Mouse (Mus musculus) lung, embryonic 15.5 days (tissue): Measurements from ENCODE around the gene Pin4. TPM values are rescaled to one million over a fixed set of nuclear protein-coding genes. Genes with fewer than 3 reads are reported as not detected.

ENCODE experiments used
- ATAC-seq: fragments of 200-750 bp; cut with Nextera tagmentation; 2 replicates; pipeline ENCODE4 v1.8.0; 2017; ENCODE audit warnings: moderate number of reproducible peaks, borderline replicate concordance; ENCODE audit not compliant: low FRiP score, low TSS enrichment; ENCODE audit errors: extremely low read depth
- H3K27ac ChIP-seq: fragments of 300-500 bp; sonication (generic); 2 replicates; pipeline ENCODE4 v1.5.1; 2015; ENCODE audit warnings: moderate library complexity, mild to moderate bottlenecking, inconsistent platforms
- H3K27me3 ChIP-seq: fragments of 300-500 bp; sonication (generic); 2 replicates; pipeline ENCODE4 v1.6.1; 2015; ENCODE audit warnings: inconsistent platforms
- H3K36me3 ChIP-seq: fragments of 300-500 bp; sonication (generic); 2 replicates; pipeline ENCODE4 v1.6.1; 2015; ENCODE audit warnings: inconsistent platforms
- H3K4me1 ChIP-seq: fragments of 300-500 bp; sonication (generic); 2 replicates; pipeline ENCODE4 v1.6.1; 2015; ENCODE audit warnings: inconsistent platforms
- H3K4me2 ChIP-seq: fragments of 300-500 bp; sonication (generic); 2 replicates; pipeline ENCODE4 v1.6.1; 2015; ENCODE audit warnings: inconsistent platforms, mild to moderate bottlenecking, moderate library complexity
- H3K4me3 ChIP-seq: fragments of 300-500 bp; sonication (generic); 2 replicates; pipeline ENCODE4 v1.5.1; 2015; ENCODE audit warnings: mild to moderate bottlenecking, inconsistent platforms
- H3K9ac ChIP-seq: fragments of 300-500 bp; sonication (generic); 2 replicates; pipeline ENCODE4 v1.6.1; 2015; ENCODE audit warnings: inconsistent platforms
- H3K9me3 ChIP-seq: fragments of 300-500 bp; sonication (generic); 2 replicates; pipeline ENCODE4 v1.6.1; 2016; ENCODE audit warnings: inconsistent platforms
- WGBS: fragments of 180-500 bp; shearing (Covaris S2); methylation state at CpG from one replicate; pipeline ENCODE4 v1.1.7; 2015; 5-methylcytosine and 5-hydroxymethylcytosine counted together
- polyA plus RNA-seq: library from polyadenylated mRNA; unstranded; fragments of >200 nt; fragmentation: Nextera tagmentation; extraction: Ambion mirVana; gene quantifications from 2 replicates; pipeline ENCODE4 v1.2.1, GENCODE M21; 2015

The Pin4 gene
- polyA plus RNA-seq, 1 experiment from 2014 or later = 59.6 TPM

- no peak overlapping the region for H3K9ac ChIP-seq
Measured at GRCm38 (mm10) chrX:102160528-102160927, 41.3 kb downstream of the Pin4 start.

DNA sequence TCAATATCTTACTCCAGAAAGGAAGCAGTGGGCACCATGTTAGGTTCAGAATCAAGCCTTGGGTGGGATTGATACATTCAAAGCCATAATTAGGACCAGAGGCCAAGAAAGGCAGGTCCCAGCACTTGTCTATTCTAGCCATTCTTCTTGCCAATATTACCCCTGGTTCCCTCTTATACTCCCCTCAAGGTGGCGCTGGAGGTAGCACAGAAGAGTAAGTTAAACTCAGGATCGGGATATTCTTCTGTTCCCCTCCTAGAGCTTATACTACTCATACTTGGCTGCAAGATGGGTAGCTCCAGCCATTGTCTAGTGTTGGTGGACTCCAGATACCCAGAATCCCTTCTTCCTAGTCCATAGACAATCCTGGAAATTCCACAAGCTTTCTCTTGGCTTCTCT is 43.8 kb downstream of the Pin4 start:
- Histone ChIP-seq H3K36me3 (no peaks in the 10 kb centered on the region), H3K9ac (no peak overlapping the region), H3K4me3 (no peak overlapping the region), H3K4me1 (no peaks in the 10 kb centered on the region), H3K4me2 (no peak overlapping the region), H3K9me3 (no peaks in the 10 kb centered on the region), H3K27ac (no peak overlapping the region), H3K27me3 (no peaks in the 10 kb centered on the region)
- no peak for ATAC-seq
- 47% methylated on average over 2 of the region's 2 CpGs for WGBS

More at GRCm38 (mm10) chrX:102160528-102160927, 41.3 kb downstream of the Pin4 start:
- no peak for ATAC-seq
- no peaks in the 10 kb centered on the region for H3K4me1 ChIP-seq
- WGBS = 55% methylated on average over 2 of the region's 2 CpGs
- H3K4me3 ChIP-seq = no peak overlapping the region
- no peaks in the 10 kb centered on the region for H3K27me3 ChIP-seq
- no peaks in the 10 kb centered on the region for H3K9me3 ChIP-seq
- no peak overlapping the region for H3K27ac ChIP-seq
- no peaks in the 10 kb centered on the region for H3K36me3 ChIP-seq
- no peak overlapping the region for H3K4me2 ChIP-seq

DNA sequence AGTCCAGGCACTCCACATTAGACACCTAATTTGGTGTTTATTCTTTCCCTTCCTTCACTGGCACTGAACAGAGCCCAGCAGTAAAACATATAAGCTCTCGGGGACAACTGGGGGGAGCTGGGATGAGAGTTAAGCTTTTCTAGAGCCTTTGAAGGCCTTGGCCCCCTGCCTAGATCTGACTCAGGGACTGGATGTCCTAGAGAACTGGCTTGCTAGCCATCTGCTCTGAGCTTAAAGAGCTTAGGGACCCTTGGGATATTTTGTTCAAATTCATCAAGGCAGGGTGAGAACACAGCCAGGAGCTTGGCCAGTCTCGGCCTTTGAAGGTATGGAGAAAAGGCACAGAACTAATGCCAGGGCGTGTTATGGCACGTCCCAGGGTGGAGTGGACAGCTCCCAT is 44.3 kb downstream of the Pin4 start:
- Histone ChIP-seq H3K4me3 (no peak overlapping the region), H3K9me3 (no peaks in the 10 kb centered on the region), H3K4me2 (no peak overlapping the region), H3K9ac (no peak overlapping the region), H3K36me3 (no peaks in the 10 kb centered on the region), H3K4me1 (no peaks in the 10 kb centered on the region), H3K27me3 (no peaks in the 10 kb centered on the region), H3K27ac (no peak overlapping the region)
- no peak for ATAC-seq
- 59% methylated on average over 4 of the region's 4 CpGs for WGBS

- Histone ChIP-seq H3K4me2 (no peak overlapping the region), H3K27me3 (no peaks in the 10 kb centered on the region), H3K4me1 (no peaks in the 10 kb centered on the region), H3K9ac (no peak overlapping the region), H3K4me3 (no peak overlapping the region), H3K27ac (peak overlapping the region; percentile 53; the same call in 1 of the 2 replicates), H3K9me3 (no peaks in the 10 kb centered on the region), H3K36me3 (no peaks in the 10 kb centered on the region)
- no peak for ATAC-seq
- WGBS = 67% methylated on average over 5 of the region's 5 CpGs
Measured at GRCm38 (mm10) chrX:102166521-102166920, 47.3 kb downstream of the Pin4 start.

GRCm38 (mm10) chrX:102166986-102167385 is 47.7 kb downstream of the Pin4 start:
- H3K9me3 ChIP-seq = no peaks in the 10 kb centered on the region
- no peak overlapping the region for H3K9ac ChIP-seq
- H3K36me3 ChIP-seq = no peaks in the 10 kb centered on the region
- H3K4me1 ChIP-seq = no peaks in the 10 kb centered on the region
- ATAC-seq = no peak
- no peaks in the 10 kb centered on the region for H3K27me3 ChIP-seq
- H3K4me3 ChIP-seq = no peak overlapping the region
- 37% methylated on average over 6 of the region's 6 CpGs for WGBS
- H3K27ac ChIP-seq = peak overlapping the region; percentile 53; the same call in 1 of the 2 replicates
- H3K4me2 ChIP-seq = no peak overlapping the region

GRCm38 (mm10) chrX:102169724-102170123 is 50.5 kb downstream of the Pin4 start:
- H3K9me3 ChIP-seq = no peaks in the 10 kb centered on the region
- H3K4me2 ChIP-seq = no peak overlapping the region
- H3K27ac ChIP-seq = no peak overlapping the region
- H3K27me3 ChIP-seq = no peaks in the 10 kb centered on the region
- no peak overlapping the region for H3K9ac ChIP-seq
- no peaks in the 10 kb centered on the region for H3K36me3 ChIP-seq
- WGBS = 71% methylated on average over 1 of the region's 1 CpGs
- ATAC-seq = no peak
- no peak overlapping the region for H3K4me3 ChIP-seq
- H3K4me1 ChIP-seq = no peaks in the 10 kb centered on the region

GRCm38 (mm10) chrX:102170135-102170534 is 50.9 kb downstream of the Pin4 start:
- no peaks in the 10 kb centered on the region for H3K9me3 ChIP-seq
- H3K36me3 ChIP-seq = no peaks in the 10 kb centered on the region
- no peak overlapping the region for H3K9ac ChIP-seq
- H3K4me3 ChIP-seq = no peak overlapping the region
- H3K27me3 ChIP-seq = no peaks in the 10 kb centered on the region
- no peak for ATAC-seq
- H3K4me2 ChIP-seq = no peak overlapping the region
- H3K27ac ChIP-seq = no peak overlapping the region
- no peaks in the 10 kb centered on the region for H3K4me1 ChIP-seq
- WGBS = 47% methylated on average over 3 of the region's 3 CpGs

GRCm38 (mm10) chrX:102170900-102171299 is 51.7 kb downstream of the Pin4 start:
- no peak overlapping the region for H3K9ac ChIP-seq
- ATAC-seq = no peak
- H3K27me3 ChIP-seq = no peaks in the 10 kb centered on the region
- H3K9me3 ChIP-seq = no peaks in the 10 kb centered on the region
- H3K4me2 ChIP-seq = no peak overlapping the region
- H3K27ac ChIP-seq = no peak overlapping the region
- H3K4me3 ChIP-seq = no peak overlapping the region
- 34% methylated on average over 3 of the region's 3 CpGs for WGBS
- no peaks in the 10 kb centered on the region for H3K36me3 ChIP-seq
- no peaks in the 10 kb centered on the region for H3K4me1 ChIP-seq

DNA sequence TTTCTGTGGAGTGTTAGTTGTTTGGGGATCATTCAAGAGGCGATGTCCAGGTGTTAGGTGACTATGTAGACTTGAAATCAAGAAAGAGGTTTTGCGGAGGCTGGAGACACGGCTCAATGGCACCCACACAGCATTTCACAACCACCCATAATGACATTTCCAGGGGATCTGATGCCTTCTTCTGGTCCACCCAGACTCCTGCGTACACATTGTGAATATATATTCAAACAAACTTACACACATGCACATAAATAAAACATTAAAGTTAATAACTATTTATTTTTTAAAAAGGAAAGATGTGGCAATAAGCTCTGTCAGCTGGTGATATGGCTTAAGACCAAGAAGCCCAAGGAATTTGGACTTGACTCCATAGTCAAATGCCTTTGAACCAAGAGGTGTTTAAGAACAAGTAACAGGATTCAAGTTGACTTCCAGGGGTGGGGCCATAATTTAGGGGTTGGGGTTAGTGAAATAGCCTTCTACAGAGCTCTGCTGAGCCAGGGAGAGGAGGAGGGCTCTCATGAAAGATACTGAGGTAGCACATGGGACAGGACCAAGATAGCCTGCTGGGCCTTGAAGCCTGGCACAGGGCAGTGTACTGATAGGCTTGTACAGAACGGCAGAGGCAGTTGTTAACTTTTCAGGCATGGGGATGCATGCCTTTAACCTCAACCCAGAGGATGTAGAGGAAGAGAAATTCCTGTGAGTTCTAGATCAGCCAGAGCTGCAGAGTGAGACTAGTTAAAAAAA is 56.5 kb downstream of the Pin4 start:
- ATAC-seq = peak; percentile 76
- Histone ChIP-seq H3K4me3 (no peak overlapping the region), H3K4me2 (no peak overlapping the region), H3K27ac (peak overlapping the region; percentile 31; the same call in 1 of the 2 replicates), H3K36me3 (no peaks in the 10 kb centered on the region), H3K27me3 (0 out of 2 replicates have a peak, but pooled peaks cover 3% of the 10 kb centered on the region), H3K4me1 (no peaks in the 10 kb centered on the region), H3K9me3 (no peaks in the 10 kb centered on the region), H3K9ac (no peak overlapping the region)
- 53% methylated on average over 5 of the region's 5 CpGs for WGBS

Other genes starting within 250 kb of the Pin4 start
- 2.0 and 2.3 TPM in 2 replicates for gene Rtl5, start 48.1 kb upstream of the Pin4 start, polyA plus RNA-seq
- 17.0 and 17.1 TPM in 2 replicates for gene Ercc6l, start 37.6 kb downstream of the Pin4 start, polyA plus RNA-seq
- gene Rps4x, start 69.9 kb downstream of the Pin4 start, polyA plus RNA-seq = 801 and 804 TPM in 2 replicates
- 18.5 and 20.4 TPM in 2 replicates for gene Cited1, start 132.7 kb downstream of the Pin4 start, polyA plus RNA-seq